Mouse (Mus musculus) mature B cell (primary cell): ENCODE measurements around the gene Cracr2a.

Experiments
- in situ Hi-C: fragments of 300-500 bp; cut with MboI; formaldehyde crosslinking; loops from 2 replicates; pipeline ENCODE4 v1.14.3; 2019

Cracr2a gene

GRCm38 (mm10) chr6:127693681-127694080 is 132.5 kb downstream of the Cracr2a start:
- in situ Hi-C loops: no loop called here

GRCm38 (mm10) chr6:127701036-127701783 is 140.1 kb downstream of the Cracr2a start:
- in situ Hi-C loops: no loop called here

- in situ Hi-C loops: no loop called here
Measured at GRCm38 (mm10) chr6:127708218-127708628, 147.1 kb downstream of the Cracr2a start.

- in situ Hi-C loops: no loop called here
Measured at GRCm38 (mm10) chr6:127714906-127715305, 153.8 kb downstream of the Cracr2a start.

GRCm38 (mm10) chr6:127715428-127715827 is 154.3 kb downstream of the Cracr2a start:
- in situ Hi-C loops: no loop called here

GRCm38 (mm10) chr6:127717239-127718137 is 156.3 kb downstream of the Cracr2a start:
- in situ Hi-C loops: no loop called here

GRCm38 (mm10) chr6:127719875-127720274 is 158.7 kb downstream of the Cracr2a start:
- in situ Hi-C loops: no loop called here

- in situ Hi-C loops: no loop called here
Measured at GRCm38 (mm10) chr6:127723126-127723525, 162.0 kb downstream of the Cracr2a start.
